Mouse (Mus musculus): ENCODE measurements around the gene Aldh4a1.

- TF ChIP-seq CTCF (IDR thresholded peaks at IDR 0.05; ENCODE audit: low read depth) = no peak
- no peak for TF ChIP-seq EP300 (IDR thresholded peaks at IDR 0.05; ENCODE audit: low read depth)
Measured at GRCm38 (mm10) chr4:139661897-139662296, 39.2 kb downstream of the Aldh4a1 start.

Data from heart, postnatal 0 days (tissue).